Mouse (Mus musculus): ENCODE results near the gene Ech1. TPM values are rescaled to one million over a fixed set of nuclear protein-coding genes. Genes with fewer than 3 reads are reported as not detected.

Ech1 gene
- total RNA-seq, 1 experiment, result 64.1 TPM

- no peak for TF ChIP-seq CHD2 (IDR thresholded peaks at IDR 0.05; ENCODE audit: low read depth, low read length)
- TF ChIP-seq ZC3H11A (IDR thresholded peaks at IDR 0.05; ENCODE audit: borderline replicate concordance, low read depth, low read length), result no peak
- no peak for TF ChIP-seq HCFC1 (IDR thresholded peaks at IDR 0.05; ENCODE audit: borderline replicate concordance, insufficient read depth, low read length)
- no peak for TF ChIP-seq MAFK (IDR thresholded peaks at IDR 0.05; ENCODE audit: insufficient read depth, low read depth, low read length)
- TF ChIP-seq ZNF384 (IDR thresholded peaks at IDR 0.05; ENCODE audit: low read depth, low read length), result no peak
- Histone ChIP-seq H3K27ac (ENCODE audit: insufficient read depth, low read depth, low read length, poor library complexity, severe bottlenecking) (no peak overlapping the region), H3K4me3 (ENCODE audit: insufficient read depth in 1 of 2, low read depth in 1 of 2, low read length in 2 of 2, poor library complexity in 1 of 2, severe bottlenecking in 1 of 2) (no peak overlapping the region), H3K4me1 (ENCODE audit: control insufficient read depth in 2 of 2, insufficient read depth in 2 of 2, low read length in 2 of 2, poor library complexity in 1 of 2) (no peaks in the 10 kb centered on the region; a peak in 1 of 4 replicates), H3K9ac (ENCODE audit: insufficient read depth, low read depth, low read length, poor library complexity, severe bottlenecking) (no peak overlapping the region), H3K9me3 (ENCODE audit: control insufficient read depth, insufficient read depth, low read depth, low read length) (no peaks in the 10 kb centered on the region), H3K36me3 (ENCODE audit: control insufficient read depth, insufficient read depth, low read length, poor library complexity, severe bottlenecking) (no peaks in the 10 kb centered on the region)
- in situ Hi-C loops (cut with MboI; ENCODE audit: low sequenced_read_pairs in 2 of 2, unreplicated experiment in 2 of 2), result no loop called here
- no peak for DNase-seq (ENCODE audit: low read depth, low spot score)
Observed at GRCm38 (mm10) chr7:28849700-28850236, 24.8 kb downstream of the Ech1 start.

- TF ChIP-seq HCFC1 (IDR thresholded peaks at IDR 0.05; ENCODE audit: borderline replicate concordance, insufficient read depth, low read length), result no peak
- TF ChIP-seq ZNF384 (IDR thresholded peaks at IDR 0.05; ENCODE audit: low read depth, low read length), result no peak
- TF ChIP-seq CHD2 (IDR thresholded peaks at IDR 0.05; ENCODE audit: low read depth, low read length), result no peak
- TF ChIP-seq ZC3H11A (IDR thresholded peaks at IDR 0.05; ENCODE audit: borderline replicate concordance, low read depth, low read length), result no peak
- no peak for TF ChIP-seq MAFK (IDR thresholded peaks at IDR 0.05; ENCODE audit: insufficient read depth, low read depth, low read length)
- in situ Hi-C loops (cut with MboI; ENCODE audit: low sequenced_read_pairs in 2 of 2, unreplicated experiment in 2 of 2), result no loop called here
- no peak overlapping the region for H3K27ac ChIP-seq (ENCODE audit: insufficient read depth, low read depth, low read length, poor library complexity, severe bottlenecking)
- no peaks in the 10 kb centered on the region for H3K9me3 ChIP-seq (ENCODE audit: control insufficient read depth, insufficient read depth, low read depth, low read length)
- no peak overlapping the region for H3K4me3 ChIP-seq (ENCODE audit: insufficient read depth in 1 of 2, low read depth in 1 of 2, low read length in 2 of 2, poor library complexity in 1 of 2, severe bottlenecking in 1 of 2)
- no peaks in the 10 kb centered on the region; a peak in 1 of 4 replicates for H3K4me1 ChIP-seq (ENCODE audit: control insufficient read depth in 2 of 2, insufficient read depth in 2 of 2, low read length in 2 of 2, poor library complexity in 1 of 2)
- H3K9ac ChIP-seq (ENCODE audit: insufficient read depth, low read depth, low read length, poor library complexity, severe bottlenecking), result no peak overlapping the region
- H3K36me3 ChIP-seq (ENCODE audit: control insufficient read depth, insufficient read depth, low read length, poor library complexity, severe bottlenecking), result no peaks in the 10 kb centered on the region
- no peak for DNase-seq (ENCODE audit: low read depth, low spot score)
Observed at GRCm38 (mm10) chr7:28850642-28851041, 25.6 kb downstream of the Ech1 start.

- no peak for DNase-seq (ENCODE audit: low read depth, low spot score)
- Histone ChIP-seq H3K27ac (ENCODE audit: insufficient read depth, low read depth, low read length, poor library complexity, severe bottlenecking) (no peak overlapping the region), H3K4me1 (ENCODE audit: control insufficient read depth in 2 of 2, insufficient read depth in 2 of 2, low read length in 2 of 2, poor library complexity in 1 of 2) (peaks cover 0 to 10% of the 10 kb centered on the region in 2 experiments; a peak in 1 of 4 replicates), H3K9me3 (ENCODE audit: control insufficient read depth, insufficient read depth, low read depth, low read length) (no peaks in the 10 kb centered on the region), H3K36me3 (ENCODE audit: control insufficient read depth, insufficient read depth, low read length, poor library complexity, severe bottlenecking) (no peaks in the 10 kb centered on the region), H3K9ac (ENCODE audit: insufficient read depth, low read depth, low read length, poor library complexity, severe bottlenecking) (no peak overlapping the region), H3K4me3 (ENCODE audit: insufficient read depth in 1 of 2, low read depth in 1 of 2, low read length in 2 of 2, poor library complexity in 1 of 2, severe bottlenecking in 1 of 2) (no peak overlapping the region)
- no peak for TF ChIP-seq HCFC1 (IDR thresholded peaks at IDR 0.05; ENCODE audit: borderline replicate concordance, insufficient read depth, low read length)
- TF ChIP-seq MAFK (IDR thresholded peaks at IDR 0.05; ENCODE audit: insufficient read depth, low read depth, low read length), result no peak
- no peak for TF ChIP-seq ZC3H11A (IDR thresholded peaks at IDR 0.05; ENCODE audit: borderline replicate concordance, low read depth, low read length)
- TF ChIP-seq ZNF384 (IDR thresholded peaks at IDR 0.05; ENCODE audit: low read depth, low read length), result no peak
- no peak for TF ChIP-seq CHD2 (IDR thresholded peaks at IDR 0.05; ENCODE audit: low read depth, low read length)
- in situ Hi-C loops (cut with MboI; ENCODE audit: low sequenced_read_pairs in 2 of 2, unreplicated experiment in 2 of 2), result no loop called here
Observed at GRCm38 (mm10) chr7:28859953-28860352, 34.9 kb downstream of the Ech1 start.

- no peak overlapping the region for H3K9ac ChIP-seq (ENCODE audit: insufficient read depth, low read depth, low read length, poor library complexity, severe bottlenecking)
Observed at GRCm38 (mm10) chr7:28860898-28861297, 35.9 kb downstream of the Ech1 start.

More at GRCm38 (mm10) chr7:28860898-28861297, 35.9 kb downstream of the Ech1 start:
- DNase-seq (ENCODE audit: low read depth, low spot score), result peak; percentile 51
- Histone ChIP-seq H3K9me3 (ENCODE audit: control insufficient read depth, insufficient read depth, low read depth, low read length) (no peaks in the 10 kb centered on the region), H3K27ac (ENCODE audit: insufficient read depth, low read depth, low read length, poor library complexity, severe bottlenecking) (no peak overlapping the region), H3K4me3 (ENCODE audit: insufficient read depth in 1 of 2, low read depth in 1 of 2, low read length in 2 of 2, poor library complexity in 1 of 2, severe bottlenecking in 1 of 2) (no peak overlapping the region), H3K36me3 (ENCODE audit: control insufficient read depth, insufficient read depth, low read length, poor library complexity, severe bottlenecking) (no peaks in the 10 kb centered on the region), H3K4me1 (ENCODE audit: control insufficient read depth in 2 of 2, insufficient read depth in 2 of 2, low read length in 2 of 2, poor library complexity in 1 of 2) (peaks cover 0 to 10% of the 10 kb centered on the region in 2 experiments; a peak in 1 of 4 replicates)
- in situ Hi-C loops (cut with MboI; ENCODE audit: low sequenced_read_pairs in 2 of 2, unreplicated experiment in 2 of 2), result no loop called here
- TF ChIP-seq CHD2 (IDR thresholded peaks at IDR 0.05; ENCODE audit: low read depth, low read length) (no peak), ZC3H11A (IDR thresholded peaks at IDR 0.05; ENCODE audit: borderline replicate concordance, low read depth, low read length) (0 out of 2 replicates have a peak, but pooled peaks have one; percentile 27), ZNF384 (IDR thresholded peaks at IDR 0.05; ENCODE audit: low read depth, low read length) (no peak)

Data from ES-E14 (cell line).